Mouse (Mus musculus): ENCODE measurements around the gene Cdkal1. TPM values are rescaled to one million over a fixed set of nuclear protein-coding genes. Genes with fewer than 3 reads are reported as not detected.

The Cdkal1 gene
- polyA plus RNA-seq, 1 experiment from 2014 or later: 21.1 TPM

GRCm38 (mm10) chr13:29838409-29839047, 16.9 kb downstream of the Cdkal1 start:
- no peak for ATAC-seq (ENCODE audit: low read depth)
- 48% methylated on average over 5 of the region's 5 CpGs for WGBS

GRCm38 (mm10) chr13:29835170-29835569, 20.3 kb downstream of the Cdkal1 start:
- WGBS: 34% methylated on average over 4 of the region's 4 CpGs
- H3K9me3 ChIP-seq (ENCODE audit: control insufficient read depth, low read length): no peaks in the 10 kb centered on the region
- ATAC-seq (ENCODE audit: low read depth): no peak
- H3K27me3 ChIP-seq (ENCODE audit: control insufficient read depth, insufficient read depth, low read length): no peaks in the 10 kb centered on the region
- no peak overlapping the region for H3K4me2 ChIP-seq (ENCODE audit: low read depth, low read length)
- H3K9ac ChIP-seq (replicated peaks; ENCODE audit: low read depth, low read length): no peak overlapping the region
- H3K4me3 ChIP-seq (ENCODE audit: low read depth, low read length): no peak overlapping the region
- no peak overlapping the region for H3K27ac ChIP-seq (ENCODE audit: low read depth, low read length)
- no peaks in the 10 kb centered on the region for H3K36me3 ChIP-seq (ENCODE audit: control insufficient read depth, insufficient read depth, low read length)
- H3K4me1 ChIP-seq (ENCODE audit: control insufficient read depth, insufficient read depth, low read length): peaks cover 6% of the 10 kb centered on the region

More at GRCm38 (mm10) chr13:29838409-29839047, 16.9 kb downstream of the Cdkal1 start:
- peaks cover 3% of the 10 kb centered on the region; the same call in 1 of the 2 replicates for H3K4me1 ChIP-seq (ENCODE audit: control insufficient read depth, insufficient read depth, low read length)
- H3K4me2 ChIP-seq (ENCODE audit: low read depth, low read length): no peak overlapping the region
- H3K27ac ChIP-seq (ENCODE audit: low read depth, low read length): no peak overlapping the region
- H3K4me3 ChIP-seq (ENCODE audit: low read depth, low read length): no peak overlapping the region
- no peak overlapping the region for H3K9ac ChIP-seq (replicated peaks; ENCODE audit: low read depth, low read length)
- H3K36me3 ChIP-seq (ENCODE audit: control insufficient read depth, insufficient read depth, low read length): no peaks in the 10 kb centered on the region
- H3K9me3 ChIP-seq (ENCODE audit: control insufficient read depth, low read length): no peaks in the 10 kb centered on the region
- H3K27me3 ChIP-seq (ENCODE audit: control insufficient read depth, insufficient read depth, low read length): no peaks in the 10 kb centered on the region

- Histone ChIP-seq H3K27ac (ENCODE audit: low read depth, low read length) (no peak overlapping the region), H3K9ac (replicated peaks; ENCODE audit: low read depth, low read length) (no peak overlapping the region), H3K27me3 (ENCODE audit: control insufficient read depth, insufficient read depth, low read length) (no peaks in the 10 kb centered on the region), H3K9me3 (ENCODE audit: control insufficient read depth, low read length) (no peaks in the 10 kb centered on the region), H3K4me2 (ENCODE audit: low read depth, low read length) (no peak overlapping the region), H3K4me1 (ENCODE audit: control insufficient read depth, insufficient read depth, low read length) (peaks cover 6% of the 10 kb centered on the region), H3K36me3 (ENCODE audit: control insufficient read depth, insufficient read depth, low read length) (no peaks in the 10 kb centered on the region), H3K4me3 (ENCODE audit: low read depth, low read length) (no peak overlapping the region)
- no peak for ATAC-seq (ENCODE audit: low read depth)
- 48% methylated on average over 8 of the region's 8 CpGs for WGBS
Observed at GRCm38 (mm10) chr13:29833751-29834150, 21.7 kb downstream of the Cdkal1 start.

GRCm38 (mm10) chr13:29831126-29831525, 24.3 kb downstream of the Cdkal1 start:
- ATAC-seq (ENCODE audit: low read depth): no peak
- WGBS: 66% methylated on average over 4 of the region's 4 CpGs

GRCm38 (mm10) chr13:29828032-29828431, 27.4 kb downstream of the Cdkal1 start:
- Histone ChIP-seq H3K4me1 (ENCODE audit: control insufficient read depth, insufficient read depth, low read length) (no peaks in the 10 kb centered on the region), H3K27ac (ENCODE audit: low read depth, low read length) (no peak overlapping the region), H3K36me3 (ENCODE audit: control insufficient read depth, insufficient read depth, low read length) (no peaks in the 10 kb centered on the region), H3K4me2 (ENCODE audit: low read depth, low read length) (no peak overlapping the region), H3K4me3 (ENCODE audit: low read depth, low read length) (no peak overlapping the region), H3K27me3 (ENCODE audit: control insufficient read depth, insufficient read depth, low read length) (no peaks in the 10 kb centered on the region), H3K9ac (replicated peaks; ENCODE audit: low read depth, low read length) (no peak overlapping the region), H3K9me3 (ENCODE audit: control insufficient read depth, low read length) (no peaks in the 10 kb centered on the region)
- WGBS: 28% methylated on average over 1 of the region's 1 CpGs
- no peak for ATAC-seq (ENCODE audit: low read depth)

More at GRCm38 (mm10) chr13:29831126-29831525, 24.3 kb downstream of the Cdkal1 start:
- no peaks in the 10 kb centered on the region for H3K9me3 ChIP-seq (ENCODE audit: control insufficient read depth, low read length)
- H3K4me2 ChIP-seq (ENCODE audit: low read depth, low read length): no peak overlapping the region
- H3K27ac ChIP-seq (ENCODE audit: low read depth, low read length): no peak overlapping the region
- no peaks in the 10 kb centered on the region for H3K36me3 ChIP-seq (ENCODE audit: control insufficient read depth, insufficient read depth, low read length)
- H3K4me1 ChIP-seq (ENCODE audit: control insufficient read depth, insufficient read depth, low read length): peaks cover 6% of the 10 kb centered on the region
- H3K27me3 ChIP-seq (ENCODE audit: control insufficient read depth, insufficient read depth, low read length): no peaks in the 10 kb centered on the region
- no peak overlapping the region for H3K4me3 ChIP-seq (ENCODE audit: low read depth, low read length)
- no peak overlapping the region for H3K9ac ChIP-seq (replicated peaks; ENCODE audit: low read depth, low read length)

- no peak overlapping the region for H3K27ac ChIP-seq (ENCODE audit: low read depth, low read length)
- no peak overlapping the region for H3K9ac ChIP-seq (replicated peaks; ENCODE audit: low read depth, low read length)
- H3K4me2 ChIP-seq (ENCODE audit: low read depth, low read length): no peak overlapping the region
- no peaks in the 10 kb centered on the region for H3K27me3 ChIP-seq (ENCODE audit: control insufficient read depth, insufficient read depth, low read length)
- H3K9me3 ChIP-seq (ENCODE audit: control insufficient read depth, low read length): no peaks in the 10 kb centered on the region
- no peaks in the 10 kb centered on the region for H3K4me1 ChIP-seq (ENCODE audit: control insufficient read depth, insufficient read depth, low read length)
- no peaks in the 10 kb centered on the region for H3K36me3 ChIP-seq (ENCODE audit: control insufficient read depth, insufficient read depth, low read length)
- 51% methylated on average over 2 of the region's 2 CpGs for WGBS
- no peak for ATAC-seq (ENCODE audit: low read depth)
- H3K4me3 ChIP-seq (ENCODE audit: low read depth, low read length): no peak overlapping the region
Observed at GRCm38 (mm10) chr13:29826469-29826868, 29.0 kb downstream of the Cdkal1 start.

- no peaks in the 10 kb centered on the region for H3K4me1 ChIP-seq (ENCODE audit: control insufficient read depth, insufficient read depth, low read length)
- no peak for ATAC-seq (ENCODE audit: low read depth)
- H3K4me3 ChIP-seq (ENCODE audit: low read depth, low read length): no peak overlapping the region
- no peaks in the 10 kb centered on the region for H3K36me3 ChIP-seq (ENCODE audit: control insufficient read depth, insufficient read depth, low read length)
- no peak overlapping the region for H3K4me2 ChIP-seq (ENCODE audit: low read depth, low read length)
- no peak overlapping the region for H3K9ac ChIP-seq (replicated peaks; ENCODE audit: low read depth, low read length)
- H3K9me3 ChIP-seq (ENCODE audit: control insufficient read depth, low read length): no peaks in the 10 kb centered on the region
- no peak overlapping the region for H3K27ac ChIP-seq (ENCODE audit: low read depth, low read length)
- H3K27me3 ChIP-seq (ENCODE audit: control insufficient read depth, insufficient read depth, low read length): no peaks in the 10 kb centered on the region
Observed at GRCm38 (mm10) chr13:29826041-29826440, 29.4 kb downstream of the Cdkal1 start.

GRCm38 (mm10) chr13:29824797-29825196, 30.7 kb downstream of the Cdkal1 start:
- no peak overlapping the region for H3K9ac ChIP-seq (replicated peaks; ENCODE audit: low read depth, low read length)
- H3K4me2 ChIP-seq (ENCODE audit: low read depth, low read length): no peak overlapping the region
- no peaks in the 10 kb centered on the region for H3K4me1 ChIP-seq (ENCODE audit: control insufficient read depth, insufficient read depth, low read length)
- H3K27me3 ChIP-seq (ENCODE audit: control insufficient read depth, insufficient read depth, low read length): no peaks in the 10 kb centered on the region
- H3K9me3 ChIP-seq (ENCODE audit: control insufficient read depth, low read length): no peaks in the 10 kb centered on the region
- no peak for ATAC-seq (ENCODE audit: low read depth)
- H3K27ac ChIP-seq (ENCODE audit: low read depth, low read length): no peak overlapping the region
- WGBS: 71% methylated on average over 4 of the region's 4 CpGs
- H3K4me3 ChIP-seq (ENCODE audit: low read depth, low read length): no peak overlapping the region
- H3K36me3 ChIP-seq (ENCODE audit: control insufficient read depth, insufficient read depth, low read length): no peaks in the 10 kb centered on the region

- Histone ChIP-seq H3K27me3 (ENCODE audit: control insufficient read depth, insufficient read depth, low read length) (no peaks in the 10 kb centered on the region), H3K36me3 (ENCODE audit: control insufficient read depth, insufficient read depth, low read length) (no peaks in the 10 kb centered on the region), H3K4me2 (ENCODE audit: low read depth, low read length) (no peak overlapping the region), H3K27ac (ENCODE audit: low read depth, low read length) (no peak overlapping the region), H3K9me3 (ENCODE audit: control insufficient read depth, low read length) (no peaks in the 10 kb centered on the region), H3K4me1 (ENCODE audit: control insufficient read depth, insufficient read depth, low read length) (no peaks in the 10 kb centered on the region), H3K9ac (replicated peaks; ENCODE audit: low read depth, low read length) (no peak overlapping the region), H3K4me3 (ENCODE audit: low read depth, low read length) (no peak overlapping the region)
- WGBS: 75% methylated on average over 8 of the region's 8 CpGs
- no peak; the same call in 1 of the 2 replicates for ATAC-seq (ENCODE audit: low read depth)
Observed at GRCm38 (mm10) chr13:29824326-29824725, 31.1 kb downstream of the Cdkal1 start.

Data from neural tube, embryonic 14.5 days (tissue).